ENCODE assay signal across 19 mouse cellular contexts in the genomic region with DNA sequence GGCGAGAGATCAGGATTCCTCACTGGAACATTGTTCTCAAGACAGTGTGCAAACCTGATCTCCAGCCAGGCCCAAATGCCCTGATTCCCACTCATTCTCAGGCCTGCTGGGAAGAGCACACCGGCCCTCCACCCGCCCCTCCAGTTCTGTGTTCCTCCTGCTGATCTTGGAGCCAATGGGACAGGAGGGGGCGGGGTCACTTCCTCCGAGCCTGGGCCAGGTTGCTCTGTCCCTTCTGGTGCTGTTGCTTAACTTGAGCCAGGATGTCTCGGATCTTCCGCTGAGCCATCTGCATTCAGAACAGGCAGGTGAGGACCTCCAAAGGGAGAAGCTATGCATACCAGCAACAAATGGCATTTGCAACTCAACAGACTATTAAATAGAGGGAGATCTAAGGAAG. TPM values are rescaled to one million over a fixed set of nuclear protein-coding genes. Genes with fewer than 3 reads are reported as not detected.
DNase-seq lines count a peak whose midpoint lies in the region.
"Had no signal": no experiment of that assay in that cellular context is flagged by ENCODE, and none has a peak within 500 bp of the region (broad histone marks: within the 10 kb centered on the region; RNA-seq: fewer than 3 reads in every experiment).

No protein-coding gene starts in this region.

- DNase-seq in ES-CJ7 (ENCODE audit: low read depth, low spot score) (peak; percentile 96), R1 (ENCODE audit: low read depth, low spot score) (peak; percentile 97)
- peak; percentile 6 for DNase-seq in cerebellum, adult 8-10 months
- peak; percentile 33 to 38 for DNase-seq in cerebellum, postnatal 36 days
- no peak for DNase-seq in right cerebral cortex, adult 18-20 months
- no peak for DNase-seq in layer of hippocampus, adult 8-10 months (ENCODE audit: low spot score in 2 of 2)
- no peak for DNase-seq in natural killer cell, adult 2 months (ENCODE audit: low spot score in 2 of 2)
- DNase-seq: adrenal gland, postnatal 10 days; gastrocnemius, postnatal 10 days; heart, adult 11 months; kidney, postnatal 36 days; layer of hippocampus, adult 9-11 months; lung, postnatal 36 days; right cerebral cortex, postnatal 4 days; thymus, postnatal 14 days had no signal

RNA-seq across cellular contexts. Expression of gene Igf2bp1, which starts 42.4 kb away (rescaled TPM):
- not detected for total RNA-seq in layer of hippocampus, adult 8-10 months (2022)

RNA-seq across cellular contexts. Expression of gene B4galnt2, which starts 48.6 kb away (rescaled TPM):
- total RNA-seq in layer of hippocampus, adult 8-10 months (2022), result not detected
- total RNA-seq: adrenal gland, postnatal 10 days; gastrocnemius, postnatal 10 days; heart, postnatal 25 days; left cerebral cortex, adult 18-20 months; left cerebral cortex, postnatal 36 days; megakaryocyte-erythroid progenitor cell, adult 5-6 weeks had no signal

Comparison
In these comparisons a context has a peak if more than half of its experiments do, and no peak if none do; other contexts are left out.
1. DNase-seq: peak in ES-CJ7 (single experiment), R1 (single experiment), cerebellum, adult 8-10 months (single experiment) and cerebellum, postnatal 36 days (2 of 2); none in right cerebral cortex, adult 18-20 months (single experiment), layer of hippocampus, adult 8-10 months (0 of 2) and natural killer cell, adult 2 months (0 of 2).